Mouse (Mus musculus): ENCODE results near the gene Lrrc8a.

DNA sequence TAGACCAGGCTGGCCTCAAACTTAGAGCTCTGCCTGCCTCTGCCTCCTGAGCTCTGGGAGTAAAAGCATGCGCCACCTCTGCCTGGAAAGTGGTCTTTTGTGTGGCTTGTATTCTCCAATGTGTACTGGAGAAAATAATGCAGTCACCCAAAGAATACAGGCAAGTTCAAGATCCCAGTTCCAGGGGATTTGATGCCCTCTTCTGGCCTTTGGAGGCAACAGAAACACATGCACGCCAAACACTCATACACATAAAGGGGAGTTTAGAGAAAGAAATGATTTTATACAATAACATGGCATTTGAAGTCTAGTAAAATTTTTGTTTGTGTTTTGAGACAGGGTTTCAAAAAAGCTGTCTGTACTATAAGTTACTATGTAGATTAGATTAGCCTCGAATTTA is 62.0 kb downstream of the Lrrc8a start:
- TF ChIP-seq CTCF (conservative IDR thresholded peaks at IDR 0.05; ENCODE audit: low read length) (peak; percentile 13; the same call in 1 of the 2 replicates), NANOG (IDR thresholded peaks at IDR 0.05; ENCODE audit: borderline replicate concordance, low read length) (no peak), POU5F1 (IDR thresholded peaks at IDR 0.05; ENCODE audit: borderline replicate concordance, low read length) (no peak)

All from E14TG2a.4 (cell line).